Mouse (Mus musculus): Measurements from ENCODE around the gene Fnip1.

The Fnip1 gene

GRCm38 (mm10) chr11:54458168-54458567 lies 20.2 kb downstream of the Fnip1 start:
- no peak for DNase-seq (ENCODE audit: low read depth)

GRCm38 (mm10) chr11:54464557-54465244 lies 26.7 kb downstream of the Fnip1 start:
- no peak for DNase-seq (ENCODE audit: low read depth)

GRCm38 (mm10) chr11:54472231-54472630 lies 34.2 kb downstream of the Fnip1 start:
- DNase-seq (ENCODE audit: low read depth) = no peak

- DNase-seq (ENCODE audit: low read depth) = peak; percentile 14
These were observed 40.4 kb downstream of the Fnip1 start for GRCm38 (mm10) chr11:54478414-54478813.

GRCm38 (mm10) chr11:54486041-54486440 lies 48.0 kb downstream of the Fnip1 start:
- no peak for DNase-seq (ENCODE audit: low read depth)

- DNase-seq (ENCODE audit: low read depth) = no peak
These were observed 54.1 kb downstream of the Fnip1 start for GRCm38 (mm10) chr11:54491946-54492558.

GRCm38 (mm10) chr11:54492559-54492958 lies 54.6 kb downstream of the Fnip1 start:
- DNase-seq (ENCODE audit: low read depth) = no peak

GRCm38 (mm10) chr11:54499838-54500237 lies 61.8 kb downstream of the Fnip1 start:
- DNase-seq (ENCODE audit: low read depth) = no peak

- DNase-seq (ENCODE audit: low read depth) = no peak
These were observed 64.7 kb downstream of the Fnip1 start for GRCm38 (mm10) chr11:54502546-54503245.

GRCm38 (mm10) chr11:54513584-54513983 lies 75.6 kb downstream of the Fnip1 start:
- no peak for DNase-seq (ENCODE audit: low read depth)

GRCm38 (mm10) chr11:54521927-54522528 lies 84.0 kb downstream of the Fnip1 start:
- no peak for DNase-seq (ENCODE audit: low read depth)

GRCm38 (mm10) chr11:54522529-54523430 lies 84.8 kb downstream of the Fnip1 start, which contains the start of gene Rapgef6:
Rapgef6 (plus strand) TSS chr11:54522847.
- DNase-seq (ENCODE audit: low read depth) = peak; percentile 97

GRCm38 (mm10) chr11:54523431-54524001 lies 85.5 kb downstream of the Fnip1 start:
- no peak for DNase-seq (ENCODE audit: low read depth)

GRCm38 (mm10) chr11:54528002-54528401 lies 90.0 kb downstream of the Fnip1 start:
- DNase-seq (ENCODE audit: low read depth) = no peak

GRCm38 (mm10) chr11:54530391-54530790 lies 92.4 kb downstream of the Fnip1 start:
- no peak for DNase-seq (ENCODE audit: low read depth)

- DNase-seq (ENCODE audit: low read depth) = no peak
These were observed 92.9 kb downstream of the Fnip1 start for GRCm38 (mm10) chr11:54530916-54531315.

GRCm38 (mm10) chr11:54533834-54534233 lies 95.8 kb downstream of the Fnip1 start:
- no peak for DNase-seq (ENCODE audit: low read depth)

- DNase-seq (ENCODE audit: low read depth) = peak; percentile 73
These were observed 96.9 kb downstream of the Fnip1 start for GRCm38 (mm10) chr11:54534871-54535270.

GRCm38 (mm10) chr11:54539031-54539430 lies 101.0 kb downstream of the Fnip1 start:
- DNase-seq (ENCODE audit: low read depth) = no peak

- DNase-seq (ENCODE audit: low read depth) = no peak
These were observed 101.5 kb downstream of the Fnip1 start for GRCm38 (mm10) chr11:54539486-54539885.

- DNase-seq (ENCODE audit: low read depth) = no peak
These were observed 102.3 kb downstream of the Fnip1 start for GRCm38 (mm10) chr11:54540328-54540727.

All from c-Kit-positive CD71-positive TER-119-negative erythroid progenitor cells, embryonic 14.5 days (primary cell).